Mouse (Mus musculus) heart, postnatal 0 days (tissue): ENCODE measurements at regions not wholly inside any gene's neighbourhood (a gene's known extent, or its start where the extent isn't known, plus 50 kb on each side); places are given as distances from the start of the nearest gene placed in this dataset.

ENCODE experiments used
- ATAC-seq: fragments of 200-750 bp; cut with Nextera tagmentation; 2 replicates; pipeline ENCODE4 v1.8.0; 2017; ENCODE audit warnings: low read depth, moderate number of reproducible peaks, moderate library complexity; ENCODE audit not compliant: insufficient read depth
- DNase-seq: peaks from one replicate; pipeline ENCODE4 v3.0.0-alpha.2; 2016; ENCODE audit warnings: low spot score
- H3K27ac ChIP-seq: fragments of 300-500 bp; sonication (generic); 2 replicates; pipeline ENCODE4 v1.5.1; 2014; ENCODE audit warnings: low read depth, mild to moderate bottlenecking
- H3K27me3 ChIP-seq: fragments of 300-500 bp; sonication (generic); 2 replicates; pipeline ENCODE4 v1.6.1; 2014; ENCODE audit warnings: low read length, mixed read lengths; ENCODE audit not compliant: control insufficient read depth, insufficient read depth
- H3K36me3 ChIP-seq: fragments of 300-500 bp; sonication (generic); replicated peaks from 2 replicates; pipeline ENCODE4 v1.6.1; 2014; ENCODE audit warnings: low read length, mixed read lengths; ENCODE audit not compliant: control insufficient read depth, insufficient read depth
- H3K4me1 ChIP-seq: fragments of 300-500 bp; sonication (generic); 2 replicates; pipeline ENCODE4 v1.6.1; 2014; ENCODE audit warnings: antibody characterized with exemption; ENCODE audit not compliant: control insufficient read depth, insufficient read depth
- H3K4me2 ChIP-seq: fragments of 300-500 bp; sonication (generic); 2 replicates; pipeline ENCODE4 v1.6.1; 2014; ENCODE audit warnings: low read depth, mild to moderate bottlenecking, low read length, moderate library complexity
- H3K4me3 ChIP-seq: fragments of 300-500 bp; sonication (generic); 2 replicates; pipeline ENCODE4 v1.5.1; 2014; ENCODE audit warnings: low read depth, low read length
- H3K9ac ChIP-seq: fragments of 300-500 bp; sonication (generic); replicated peaks from 2 replicates; pipeline ENCODE4 v1.6.1; 2014; ENCODE audit warnings: low read depth, low read length, mixed read lengths
- H3K9me3 ChIP-seq: fragments of 300-500 bp; sonication (generic); replicated peaks from 2 replicates; pipeline ENCODE4 v1.6.1; 2016; ENCODE audit warnings: low read length; ENCODE audit not compliant: control insufficient read depth
- CTCF ChIP-seq: IDR thresholded peaks from 2 replicates; pipeline ENCODE4 v1.5.1; 2016; ENCODE audit warnings: antibody characterized with exemption, control low read depth, low read depth
- EP300 ChIP-seq: IDR thresholded peaks from 2 replicates; pipeline ENCODE4 v1.6.1; 2016; ENCODE audit warnings: antibody characterized with exemption, low read depth
- WGBS: fragments of 180-500 bp; shearing (Covaris S2); extraction: QIAGEN DNeasy Blood & Tissue Kit; methylation state at CpG from one replicate; pipeline ENCODE4 v1.1.7; 2014; 5-methylcytosine and 5-hydroxymethylcytosine counted together

DNA sequence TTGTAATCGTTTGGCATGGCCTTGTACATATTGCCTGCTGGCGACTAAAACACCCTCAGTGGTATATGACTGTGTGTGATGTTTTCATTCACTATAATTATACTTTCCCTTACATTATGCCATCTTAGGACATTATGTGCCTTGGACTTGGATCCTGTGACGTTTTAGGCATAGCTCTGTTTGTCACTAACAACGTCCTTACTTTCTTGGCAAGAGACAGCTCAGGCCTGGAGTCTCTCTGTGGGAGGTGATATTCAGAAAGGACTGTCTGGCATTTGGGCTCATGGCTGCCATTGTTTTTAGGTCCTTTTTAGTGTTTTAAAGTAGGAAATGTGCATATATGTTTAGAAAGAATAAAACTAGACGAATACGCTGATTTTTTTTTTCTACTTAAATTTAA, 158.5 kb downstream of the Adra2a start:
- Histone ChIP-seq H3K4me1 (no peaks in the 10 kb centered on the region), H3K9ac (no peak overlapping the region), H3K4me2 (no peak overlapping the region), H3K36me3 (no peaks in the 10 kb centered on the region), H3K27ac (no peak overlapping the region), H3K27me3 (no peaks in the 10 kb centered on the region), H3K9me3 (no peaks in the 10 kb centered on the region), H3K4me3 (no peak overlapping the region)
- no peak for TF ChIP-seq EP300
- no peak for TF ChIP-seq CTCF
- no peak for DNase-seq
- 71% methylated on average over 6 of the region's 6 CpGs for WGBS
- no peak for ATAC-seq

DNA sequence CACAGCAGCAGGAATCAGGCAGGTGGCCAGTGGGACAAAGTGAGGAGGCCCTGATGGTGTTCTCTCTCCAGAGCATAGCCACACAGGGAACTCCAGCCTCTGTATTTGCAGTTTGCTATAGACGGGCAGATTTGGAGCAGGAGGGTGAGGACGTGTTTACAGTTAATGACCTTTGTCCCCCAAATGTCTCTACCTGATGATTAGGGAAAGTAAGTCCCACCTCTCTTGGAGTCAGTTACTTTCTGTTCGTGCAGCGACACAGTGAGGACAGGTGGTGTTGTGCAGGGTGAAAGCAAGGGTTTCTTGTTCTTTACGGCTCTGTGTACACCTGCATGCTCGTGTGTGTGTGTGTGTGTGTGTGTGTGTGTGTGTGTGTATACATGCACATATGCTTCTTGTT, 162.9 kb downstream of the Adra2a start:
- Histone ChIP-seq H3K9me3 (no peaks in the 10 kb centered on the region), H3K27me3 (no peaks in the 10 kb centered on the region), H3K4me2 (no peak overlapping the region), H3K27ac (no peak overlapping the region), H3K9ac (no peak overlapping the region), H3K4me1 (no peaks in the 10 kb centered on the region), H3K4me3 (no peak overlapping the region), H3K36me3 (no peaks in the 10 kb centered on the region)
- WGBS = 68% methylated on average over 6 of the region's 6 CpGs
- DNase-seq = no peak
- TF ChIP-seq CTCF = no peak
- TF ChIP-seq EP300 = no peak
- no peak for ATAC-seq

DNA sequence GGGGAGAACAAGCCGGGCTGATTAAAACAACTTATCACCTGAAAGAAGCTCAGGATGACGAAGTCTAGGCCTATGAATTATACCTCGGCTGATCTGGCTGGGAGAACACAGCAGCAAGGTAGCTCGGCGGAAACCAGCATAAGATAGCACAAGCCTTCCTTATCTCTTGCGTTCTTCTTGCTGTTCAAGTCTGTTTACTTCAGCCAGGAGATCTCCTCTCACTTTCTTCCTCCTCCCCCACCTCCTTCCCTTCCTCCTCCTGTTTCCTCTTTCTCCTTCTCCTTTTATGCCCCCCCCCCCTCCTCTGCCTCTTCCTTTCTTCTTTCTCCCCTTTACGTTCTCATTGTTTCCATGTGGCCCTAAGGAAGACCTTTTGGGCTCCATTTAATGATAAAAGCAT, 168.2 kb downstream of the Adra2a start:
- DNase-seq = no peak
- 39% methylated on average over 7 of the region's 7 CpGs for WGBS
- H3K9ac ChIP-seq = no peak overlapping the region
- TF ChIP-seq EP300 = no peak
- H3K27ac ChIP-seq = no peak overlapping the region
- H3K9me3 ChIP-seq = no peaks in the 10 kb centered on the region
- H3K27me3 ChIP-seq = no peaks in the 10 kb centered on the region
- H3K36me3 ChIP-seq = no peaks in the 10 kb centered on the region
- ATAC-seq = no peak
- no peak overlapping the region for H3K4me3 ChIP-seq
- no peaks in the 10 kb centered on the region for H3K4me1 ChIP-seq
- no peak overlapping the region for H3K4me2 ChIP-seq

DNA sequence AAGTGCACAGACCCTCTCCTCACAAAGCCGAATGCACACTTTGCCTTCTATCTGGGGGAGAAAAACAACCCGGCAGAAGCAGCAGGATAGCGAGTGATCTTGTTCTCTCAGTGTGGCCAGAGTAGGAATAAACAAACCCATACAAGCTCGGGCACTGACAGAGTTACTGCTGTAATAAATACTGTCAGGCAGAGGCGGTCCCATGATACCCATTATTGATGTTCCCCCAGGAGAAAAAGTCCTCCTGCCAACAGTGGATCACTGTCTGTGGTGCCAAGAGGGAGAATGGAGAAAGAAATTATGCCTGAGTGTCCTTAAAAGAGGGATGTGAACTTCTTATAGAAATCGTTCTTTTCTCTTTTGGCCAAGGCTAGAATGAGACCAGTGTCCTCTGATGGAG, 200.2 kb downstream of the Adra2a start:
- ATAC-seq = no peak
- H3K9ac ChIP-seq = no peak overlapping the region
- H3K4me2 ChIP-seq = no peak overlapping the region
- no peak overlapping the region for H3K4me3 ChIP-seq
- no peak for DNase-seq
- H3K36me3 ChIP-seq = no peaks in the 10 kb centered on the region
- no peaks in the 10 kb centered on the region for H3K9me3 ChIP-seq
- no peaks in the 10 kb centered on the region for H3K4me1 ChIP-seq
- 74% methylated on average over 6 of the region's 6 CpGs for WGBS
- TF ChIP-seq CTCF (no peak), EP300 (no peak)
- H3K27ac ChIP-seq = no peak overlapping the region
- no peaks in the 10 kb centered on the region for H3K27me3 ChIP-seq

DNA sequence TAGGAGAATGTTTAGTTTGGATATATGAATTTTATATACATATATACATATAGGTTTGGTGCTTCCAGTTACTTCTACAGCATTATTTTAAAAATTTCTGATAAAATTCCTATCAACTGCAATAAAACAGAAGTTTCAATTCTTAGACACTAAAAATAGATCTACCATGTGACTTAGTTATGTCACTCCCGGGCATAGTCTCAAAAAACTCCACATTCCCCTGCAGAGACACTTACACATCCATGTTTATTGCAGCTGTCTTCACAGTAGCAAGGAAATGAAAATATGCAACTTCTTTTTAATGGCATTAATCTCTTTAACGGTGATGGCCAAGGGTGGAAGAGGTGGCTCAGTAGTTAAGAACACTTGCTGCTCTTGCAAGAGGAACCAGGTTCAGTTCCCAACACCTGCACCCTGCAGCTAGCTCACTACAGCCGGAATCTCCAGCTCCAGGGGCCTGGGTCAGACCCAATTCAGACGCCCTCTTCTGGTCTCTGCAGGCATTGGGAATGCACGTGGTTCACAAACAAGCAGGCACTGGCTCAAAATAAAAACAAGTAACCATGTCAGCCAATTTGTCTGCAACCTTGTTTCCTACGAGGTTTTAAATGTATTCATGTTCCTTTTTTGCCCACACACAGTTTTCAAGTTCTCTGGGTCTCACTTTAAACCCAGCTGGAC, 204.4 kb downstream of the Adra2a start:
- H3K27me3 ChIP-seq = no peaks in the 10 kb centered on the region
- H3K27ac ChIP-seq = no peak overlapping the region
- TF ChIP-seq EP300 (no peak), CTCF (peak; percentile 35)
- H3K9ac ChIP-seq = no peak overlapping the region
- no peaks in the 10 kb centered on the region for H3K36me3 ChIP-seq
- WGBS = 20% methylated on average over 6 of the region's 6 CpGs
- H3K4me2 ChIP-seq = no peak overlapping the region
- H3K9me3 ChIP-seq = no peaks in the 10 kb centered on the region
- ATAC-seq = no peak
- peak; percentile 9 for DNase-seq
- no peaks in the 10 kb centered on the region for H3K4me1 ChIP-seq
- no peak overlapping the region for H3K4me3 ChIP-seq

DNA sequence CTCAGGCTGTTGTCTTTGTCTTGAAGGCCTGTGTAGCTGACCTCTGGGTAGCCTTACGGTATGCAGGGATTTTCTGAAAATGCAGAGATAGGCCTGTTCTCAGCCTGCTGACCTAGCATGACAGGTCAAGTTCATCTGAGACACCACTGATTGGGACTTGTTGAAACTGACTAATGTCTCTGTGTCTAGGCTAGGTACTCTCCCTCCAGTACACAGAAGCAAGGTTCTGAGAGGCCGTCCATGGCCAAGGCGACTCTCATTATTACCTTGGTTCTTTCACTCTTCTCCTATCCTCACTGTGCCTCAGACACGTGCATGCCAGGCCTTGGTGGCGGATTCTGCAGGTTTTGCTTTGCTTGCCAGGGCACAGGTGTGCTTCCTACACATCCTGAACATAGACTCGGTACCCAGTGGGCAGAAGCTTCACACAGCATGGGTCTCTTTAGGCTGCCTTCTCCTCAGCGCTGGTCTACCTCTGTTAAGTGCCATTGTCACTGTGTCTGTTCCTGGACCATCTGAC, 208.3 kb downstream of the Adra2a start:
- Histone ChIP-seq H3K36me3 (no peaks in the 10 kb centered on the region), H3K27me3 (no peaks in the 10 kb centered on the region), H3K27ac (no peak overlapping the region), H3K4me2 (no peak overlapping the region), H3K4me1 (no peaks in the 10 kb centered on the region), H3K9ac (no peak overlapping the region), H3K4me3 (no peak overlapping the region), H3K9me3 (no peaks in the 10 kb centered on the region)
- ATAC-seq (no peak), DNase-seq (no peak)
- TF ChIP-seq CTCF (no peak), EP300 (no peak)
- 80% methylated on average over 7 of the region's 7 CpGs for WGBS
